Mouse (Mus musculus) spleen, postnatal 4 days (tissue): ENCODE data around the gene Thrb.
A peak's percentile ranks its signal among the peaks of the same experiment; 100 is the strongest.

Experiments used
- DNase-seq, 2 experiments: peaks; one replicate each; pipeline ENCODE4 v3.0.0; 2022; ENCODE audit warnings: low spot score in 2 of 2

Thrb gene

GRCm38 (mm10) chr14:17659686-17660328 is at the start of gene Thrb:
Thrb (plus strand) TSS chr14:17660261.
- DNase-seq = no peak

- DNase-seq = no peak
These were observed 38.4 kb upstream of the Thrb start for GRCm38 (mm10) chr14:17621671-17622070.

GRCm38 (mm10) chr14:17623936-17624335 is 36.1 kb upstream of the Thrb start:
- no peak for DNase-seq

GRCm38 (mm10) chr14:17629215-17629614 is 30.8 kb upstream of the Thrb start:
- no peak for DNase-seq

- DNase-seq = peak in 1 of 2 experiments; percentile 56
These were observed 27.1 kb upstream of the Thrb start for GRCm38 (mm10) chr14:17632887-17633522.

GRCm38 (mm10) chr14:17636971-17637370 is 23.1 kb upstream of the Thrb start:
- DNase-seq = no peak

- DNase-seq = no peak
These were observed 18.3 kb upstream of the Thrb start for GRCm38 (mm10) chr14:17641770-17642169.

- no peak for DNase-seq
These were observed 5.0 kb upstream of the Thrb start for GRCm38 (mm10) chr14:17655084-17655483.

- peak in 1 of 2 experiments; percentile 19 for DNase-seq
These were observed 1.0 kb upstream of the Thrb start for GRCm38 (mm10) chr14:17659031-17659430.

GRCm38 (mm10) chr14:17660329-17661099 is 453 bp downstream of the Thrb start:
- DNase-seq = peak; percentile 26 to 68

- no peak for DNase-seq
These were observed 1.1 kb downstream of the Thrb start for GRCm38 (mm10) chr14:17661100-17661521.

GRCm38 (mm10) chr14:17662087-17662486 is 2.0 kb downstream of the Thrb start:
- DNase-seq = no peak

GRCm38 (mm10) chr14:17674335-17674734 is 14.3 kb downstream of the Thrb start:
- DNase-seq = no peak

- DNase-seq = no peak
These were observed 15.2 kb downstream of the Thrb start for GRCm38 (mm10) chr14:17675214-17675613.

- DNase-seq = no peak
These were observed 21.4 kb downstream of the Thrb start for GRCm38 (mm10) chr14:17681479-17681878.

GRCm38 (mm10) chr14:17684881-17685280 is 24.8 kb downstream of the Thrb start:
- no peak for DNase-seq

GRCm38 (mm10) chr14:17685491-17685890 is 25.4 kb downstream of the Thrb start:
- DNase-seq = no peak

- DNase-seq = no peak
These were observed 26.9 kb downstream of the Thrb start for GRCm38 (mm10) chr14:17686939-17687338.

- DNase-seq = no peak
These were observed 31.2 kb downstream of the Thrb start for GRCm38 (mm10) chr14:17691246-17691645.

GRCm38 (mm10) chr14:17695526-17695925 is 35.5 kb downstream of the Thrb start:
- DNase-seq = no peak

- DNase-seq = no peak
These were observed 38.0 kb downstream of the Thrb start for GRCm38 (mm10) chr14:17697920-17698632.

GRCm38 (mm10) chr14:17700228-17700627 is 40.2 kb downstream of the Thrb start:
- DNase-seq = no peak
